Mouse (Mus musculus): ENCODE measurements around the gene Eif4enif1.

- TF ChIP-seq CTCF (IDR thresholded peaks at IDR 0.05; ENCODE audit: extremely low read depth, insufficient read depth, low read length), result no peak
- TF ChIP-seq POLR2A (IDR thresholded peaks at IDR 0.05; ENCODE audit: extremely low read depth, insufficient read depth, low read length), result no peak
Measured at GRCm38 (mm10) chr11:3212526-3212925, 10.3 kb downstream of the Eif4enif1 start.

All from cortical plate, adult 2 months (tissue).